Mouse (Mus musculus) embryonic fibroblast, embryonic 13.5 days (primary cell): ENCODE results near the gene Inka2.

Experiments used
- CTCF ChIP-seq: IDR thresholded peaks from 2 replicates; pipeline ENCODE4 v1.5.1; 2011; ENCODE audit warnings: mild to moderate bottlenecking, control low read depth, low read length, moderate library complexity, borderline replicate concordance; ENCODE audit not compliant: insufficient read depth
- POLR2A ChIP-seq: IDR thresholded peaks from 2 replicates; pipeline ENCODE4 v1.6.1; 2011; ENCODE audit warnings: low read depth, mild to moderate bottlenecking, control low read depth, low read length, moderate library complexity

GRCm38 (mm10) chr3:105750810-105751209, 46.4 kb downstream of the Inka2 start:
- TF ChIP-seq CTCF = no peak
- no peak for TF ChIP-seq POLR2A
